Mouse (Mus musculus): ENCODE measurements around the gene Myo1b.

GRCm38 (mm10) chr1:51888046-51888813, 27.6 kb downstream of the Myo1b start:
- no peak for TF ChIP-seq POLR2A (IDR thresholded peaks at IDR 0.05; ENCODE audit: control insufficient read depth in 1 of 2, insufficient read depth in 1 of 2, low read depth in 1 of 2, low read length in 2 of 2, poor library complexity in 1 of 2)
- no peak for TF ChIP-seq ZC3H11A (IDR thresholded peaks at IDR 0.05; ENCODE audit: low read depth, low read length)
- no peak for TF ChIP-seq CTCF (IDR thresholded peaks at IDR 0.05 in 2 of 3, conservative IDR thresholded peaks at IDR 0.05 in 1 of 3; ENCODE audit: control insufficient read depth in 1 of 3, insufficient read depth in 1 of 3, low read depth in 2 of 3, low read length in 3 of 3, poor library complexity in 1 of 3, severe bottlenecking in 1 of 3)
- TF ChIP-seq USF2 (IDR thresholded peaks at IDR 0.05; ENCODE audit: borderline replicate concordance in 1 of 2, insufficient read depth in 1 of 2, low read depth in 1 of 2, low read length in 2 of 2): no peak
- no peak for TF ChIP-seq ZNF384 (IDR thresholded peaks at IDR 0.05; ENCODE audit: low read depth, low read length)
- TF ChIP-seq NELFE (IDR thresholded peaks at IDR 0.05; ENCODE audit: low read depth, low read length): no peak
- no peak for TF ChIP-seq MAFK (IDR thresholded peaks at IDR 0.05; ENCODE audit: borderline replicate concordance, low read depth, low read length)
- TF ChIP-seq TCF12 (IDR thresholded peaks at IDR 0.05; ENCODE audit: low read depth, low read length): no peak
- no peak for TF ChIP-seq EP300 (IDR thresholded peaks at IDR 0.05; ENCODE audit: low read depth in 1 of 2, low read length in 2 of 2)
- TF ChIP-seq CHD2 (IDR thresholded peaks at IDR 0.05; ENCODE audit: low read length): no peak
- no peak for TF ChIP-seq JUND (IDR thresholded peaks at IDR 0.05; ENCODE audit: low read depth, low read length)

All from MEL (cell line).